ENCODE assay signal across 11 mouse cellular contexts in genomic region chr8:126927058-126927457, GRCm38 (mm10). TPM values are rescaled to one million over a fixed set of nuclear protein-coding genes. Genes with fewer than 3 reads are reported as not detected.
DNase-seq lines count a peak whose midpoint lies in the region; ATAC-seq and TF ChIP-seq lines count a peak whose summit lies in the region.
"Had no signal": no experiment of that assay in that cellular context is flagged by ENCODE, and none has a peak within 500 bp of the region (broad histone marks: within the 10 kb centered on the region; RNA-seq: fewer than 3 reads in every experiment).

No protein-coding gene starts in this region.

- H3K36me3 ChIP-seq in intestine, postnatal 0 days (ENCODE audit: control insufficient read depth, insufficient read depth) = peaks cover 21% of the 10 kb centered on the region
- 0 out of 2 replicates have a peak, but pooled peaks cover 5% of the 10 kb centered on the region for H3K36me3 ChIP-seq in intestine, embryonic 16.5 days (ENCODE audit: control insufficient read depth, insufficient read depth, low read length)

- no peaks in the 10 kb centered on the region for H3K4me1 ChIP-seq in intestine, postnatal 0 days (replicated peaks; ENCODE audit: control insufficient read depth, insufficient read depth, low read length)
- H3K4me1 ChIP-seq in intestine, embryonic 16.5 days (ENCODE audit: control insufficient read depth, insufficient read depth, low read length) = peaks cover 9% of the 10 kb centered on the region

- no peak overlapping the region for H3K27ac ChIP-seq in intestine, postnatal 0 days (ENCODE audit: low read depth, low read length)
- H3K27ac ChIP-seq in intestine, embryonic 16.5 days (ENCODE audit: low read length) = no peak overlapping the region
- H3K27ac ChIP-seq: macrophage had no signal

- H3K4me2 ChIP-seq in intestine, postnatal 0 days (replicated peaks; ENCODE audit: low read depth) = no peak overlapping the region
- H3K4me2 ChIP-seq in intestine, embryonic 16.5 days (ENCODE audit: low read depth, low read length) = no peak overlapping the region

- H3K9me3 ChIP-seq in intestine, postnatal 0 days (ENCODE audit: control insufficient read depth) = no peaks in the 10 kb centered on the region
- H3K9me3 ChIP-seq in intestine, embryonic 16.5 days (ENCODE audit: control insufficient read depth, low read length) = no peaks in the 10 kb centered on the region

- H3K27me3 ChIP-seq in intestine, postnatal 0 days (replicated peaks; ENCODE audit: control insufficient read depth, insufficient read depth, low read length) = no peaks in the 10 kb centered on the region
- no peaks in the 10 kb centered on the region for H3K27me3 ChIP-seq in intestine, embryonic 16.5 days (replicated peaks; ENCODE audit: control insufficient read depth, insufficient read depth, low read length)

- 59% methylated on average over 1 of the region's 1 CpGs for WGBS in intestine, postnatal 0 days
- WGBS in intestine, embryonic 16.5 days = 48% methylated on average over 1 of the region's 1 CpGs

- H3K4me3 ChIP-seq in intestine, postnatal 0 days (ENCODE audit: low read depth, low read length) = no peak overlapping the region
- H3K4me3 ChIP-seq in intestine, embryonic 16.5 days (ENCODE audit: low read length) = no peak overlapping the region

- DNase-seq in 3T3-L1 (ENCODE audit: low read depth, low spot score) (peak; percentile 53), A20 (ENCODE audit: low read depth, low spot score) (peak; percentile 57)
- no peak for DNase-seq in T-cell, adult 2 months (ENCODE audit: low spot score)
- DNase-seq in frontal cortex, postnatal 36 days (ENCODE audit: low spot score in 2 of 2) = no peak
- DNase-seq: cerebellum, adult 8-10 months; kidney, adult 8-10 months; right cerebral cortex, postnatal 25 days had no signal

- ATAC-seq in intestine, postnatal 0 days = no peak
- ATAC-seq in intestine, embryonic 16.5 days = no peak
- peak; percentile 33; the same call in 1 of the 2 replicates for ATAC-seq in common myeloid progenitor, adult 5-6 weeks (replicated peaks; ENCODE audit: low read depth, poor library complexity, severe bottlenecking)

- H3K9ac ChIP-seq in intestine, postnatal 0 days (ENCODE audit: low read depth, low read length) = no peak overlapping the region
- no peak overlapping the region for H3K9ac ChIP-seq in intestine, embryonic 16.5 days (ENCODE audit: low read depth, low read length)

- TF ChIP-seq CTCF in intestine, postnatal 0 days (IDR thresholded peaks at IDR 0.05; ENCODE audit: low read depth) = peak; percentile 75

RNA-seq across cellular contexts. Expression of gene Tomm20, which starts 18.6 kb away (rescaled TPM):
- 278 and 296 TPM in 2 replicates for polyA plus RNA-seq in intestine, postnatal 0 days (2015; fragmentation: Nextera tagmentation; extraction: Ambion mirVana)
- 314 and 329 TPM in 2 replicates for polyA plus RNA-seq in intestine, embryonic 16.5 days (2015; fragmentation: Nextera tagmentation; extraction: Ambion mirVana)
- 126 and 160 TPM in 2 replicates for total RNA-seq in common myeloid progenitor, adult 5-6 weeks (2017)

RNA-seq across cellular contexts. Expression of gene Rbm34, which starts 43.8 kb away (rescaled TPM):
- polyA plus RNA-seq in intestine, postnatal 0 days (2015; fragmentation: Nextera tagmentation; extraction: Ambion mirVana) = 25.3 and 29.1 TPM in 2 replicates
- 20.6 and 22.0 TPM in 2 replicates for polyA plus RNA-seq in intestine, embryonic 16.5 days (2015; fragmentation: Nextera tagmentation; extraction: Ambion mirVana)
- 40.5 and 44.6 TPM in 2 replicates for total RNA-seq in common myeloid progenitor, adult 5-6 weeks (2017)

Comparison
In these comparisons a context has a peak if more than half of its experiments do, and no peak if none do; other contexts are left out.
1. DNase-seq: peak in 3T3-L1 (single experiment) and A20 (single experiment); none in T-cell, adult 2 months (single experiment) and frontal cortex, postnatal 36 days (0 of 2).